Mouse (Mus musculus) cerebellum, postnatal 25 days (tissue): ENCODE results near the gene Olfr76.
"Not testable (repeated sequence)": the region's sequence is repeated elsewhere in the genome, so short reads cannot be mapped to it uniquely, and the experiment has no call there.

ENCODE experiments used
- DNase-seq, 2 experiments: peaks; one replicate each; pipeline ENCODE4 v3.0.0; 2021; ENCODE audit warnings: mixed read lengths in 2 of 2

The Olfr76 gene

DNA sequence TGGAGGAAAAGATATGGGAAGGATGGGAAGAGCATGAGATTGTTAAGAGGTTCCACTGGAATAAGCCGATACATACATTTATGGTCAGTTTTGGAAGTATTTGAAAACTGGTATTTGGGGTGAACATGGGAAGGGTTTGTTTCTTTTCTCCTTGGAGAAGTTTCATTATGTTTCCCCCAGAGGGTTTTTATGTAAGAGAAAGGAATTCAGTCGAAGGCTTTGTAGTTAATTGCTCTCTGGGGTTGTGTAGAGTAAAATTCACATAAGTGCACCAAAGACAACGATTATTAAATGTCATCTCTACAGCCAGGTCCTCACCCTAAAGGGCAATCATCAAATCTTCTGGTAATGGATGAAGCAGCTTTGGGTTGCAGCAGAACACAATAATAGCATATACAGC is at the start of gene Olfr76:
Gene Olfr76, minus strand, starts transcription at position 101 of the 400 bp plus-strand sequence.
- no peak for DNase-seq

DNA sequence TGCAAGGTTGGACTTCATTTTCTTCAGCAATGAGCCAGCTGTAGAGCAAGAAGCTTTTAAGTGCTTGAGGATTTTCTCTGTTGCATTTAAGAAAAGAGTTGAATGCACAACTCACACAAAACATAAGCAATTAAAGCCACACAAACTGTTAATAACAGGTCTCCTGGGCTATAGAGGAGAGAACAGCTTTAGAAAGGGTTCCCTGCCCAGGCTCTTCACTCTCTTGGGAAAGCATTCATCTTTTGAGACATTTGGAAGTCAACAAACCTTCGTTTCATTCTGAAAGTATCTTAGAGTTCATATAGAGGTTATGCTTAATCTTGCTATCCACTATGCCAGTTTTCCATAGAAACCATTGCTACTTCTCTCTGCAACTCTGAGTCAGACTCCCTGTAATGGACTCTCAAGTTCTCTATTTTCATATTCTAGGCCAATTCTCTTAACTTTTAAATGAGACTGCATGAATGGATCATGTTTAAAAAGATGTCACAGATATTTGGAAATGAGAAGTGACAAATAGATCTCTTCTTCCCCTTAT is 47.1 kb upstream of the Olfr76 start, which contains the start of gene Olfr1555-ps1:
Gene Olfr1555-ps1, minus strand, starts transcription at position 51 of the 538 bp plus-strand sequence.
- not testable (repeated sequence) for DNase-seq

DNA sequence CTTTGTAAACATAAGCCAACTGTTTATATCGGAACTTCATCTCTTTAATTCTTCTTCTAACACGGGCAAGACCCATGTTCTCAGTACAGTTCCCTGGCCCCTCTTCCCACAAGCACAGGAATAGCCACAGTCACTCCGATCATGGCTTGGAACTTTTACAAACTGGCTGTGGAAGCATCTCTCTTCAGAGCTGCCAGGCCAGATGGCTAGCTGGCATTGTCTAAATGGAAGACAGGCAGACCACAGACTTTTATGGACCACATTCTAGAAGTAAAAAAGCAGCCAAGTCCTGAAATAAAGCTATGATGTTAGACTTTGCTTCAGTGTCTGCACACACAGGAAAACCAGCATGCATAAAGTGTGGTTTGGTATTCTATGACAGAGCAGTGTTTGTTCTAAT is 22.4 kb upstream of the Olfr76 start:
- DNase-seq = peak; percentile 11 to 32

DNA sequence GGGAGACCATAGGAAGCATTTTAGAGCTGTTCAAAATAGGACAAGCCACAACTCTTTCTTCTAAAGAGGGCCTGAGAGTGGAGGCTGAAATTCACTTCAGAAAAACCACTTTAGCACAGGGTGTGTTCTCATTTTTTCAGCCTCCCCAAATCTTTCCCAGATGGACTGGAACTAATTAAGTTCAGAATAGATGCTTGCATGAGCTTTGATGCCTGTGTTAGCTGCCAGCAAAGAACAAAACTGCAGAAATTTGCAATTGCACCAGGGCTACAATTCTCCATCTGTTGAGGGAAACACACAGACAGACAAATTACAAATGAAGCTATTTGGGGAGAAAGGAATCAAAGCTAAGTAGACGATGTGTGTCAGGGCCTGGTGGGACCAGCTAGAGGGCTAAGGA is 20.4 kb upstream of the Olfr76 start:
- DNase-seq = no peak

DNA sequence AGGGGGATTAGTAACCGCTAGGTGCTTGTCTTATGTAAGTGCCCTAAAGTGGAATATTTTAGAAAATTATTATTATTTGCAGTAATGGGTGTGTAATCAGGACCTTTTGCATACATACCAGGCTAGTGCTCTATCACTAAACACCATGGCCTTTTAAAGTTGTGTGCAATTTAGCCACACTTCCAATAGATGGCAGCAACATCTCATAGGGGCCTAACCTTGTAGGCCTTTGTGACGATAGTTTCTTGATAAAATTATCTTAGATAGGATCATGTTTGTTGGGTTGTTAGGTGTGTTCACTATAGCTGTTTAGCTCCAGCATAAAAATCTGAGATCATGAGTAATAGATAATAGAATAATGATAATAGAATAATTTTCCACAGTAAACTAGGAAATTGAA is 11.3 kb upstream of the Olfr76 start:
- peak in 1 of 2 experiments; percentile 13 for DNase-seq

DNA sequence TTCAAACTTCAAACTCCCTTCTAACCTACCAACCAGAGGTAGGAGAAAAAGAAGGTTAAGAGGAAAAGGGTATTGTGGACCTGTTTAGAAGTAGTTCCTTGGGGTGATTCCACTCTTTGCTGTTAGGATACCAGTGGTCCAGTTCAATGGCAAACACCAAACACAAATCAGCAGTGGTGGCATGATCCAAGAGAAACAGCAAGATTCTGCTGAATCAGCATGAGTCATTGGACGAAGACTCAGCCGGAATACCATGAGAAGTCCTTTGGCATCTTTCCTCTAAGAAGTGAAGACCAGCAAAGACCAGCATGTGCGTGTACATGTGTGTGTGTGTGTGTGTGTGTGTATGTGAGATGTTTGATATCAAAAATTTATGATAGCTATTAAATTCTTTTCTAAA is 6.5 kb downstream of the Olfr76 start:
- DNase-seq = no peak

DNA sequence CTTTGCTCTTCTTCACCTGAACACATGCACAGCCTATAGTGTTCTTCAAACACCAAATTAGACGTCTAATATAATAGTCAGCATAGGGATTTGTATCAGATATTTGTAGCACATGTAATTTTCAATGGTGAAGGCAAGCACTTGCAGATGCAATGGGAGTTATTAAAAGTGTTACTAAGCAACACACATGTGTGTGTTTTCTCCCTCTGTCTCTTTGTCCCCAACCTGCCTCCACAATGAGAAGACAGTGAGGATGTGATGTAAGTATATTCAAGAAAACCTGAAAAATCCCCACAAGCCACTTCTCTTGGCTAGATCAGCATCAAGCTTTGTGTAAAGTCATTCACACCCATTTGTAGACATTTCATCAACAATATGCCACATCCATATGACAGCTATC is 7.2 kb downstream of the Olfr76 start, which contains the start of gene Olfr1428:
Gene Olfr1428, minus strand, starts transcription at position 101 of the 400 bp plus-strand sequence.
- no peak for DNase-seq

DNA sequence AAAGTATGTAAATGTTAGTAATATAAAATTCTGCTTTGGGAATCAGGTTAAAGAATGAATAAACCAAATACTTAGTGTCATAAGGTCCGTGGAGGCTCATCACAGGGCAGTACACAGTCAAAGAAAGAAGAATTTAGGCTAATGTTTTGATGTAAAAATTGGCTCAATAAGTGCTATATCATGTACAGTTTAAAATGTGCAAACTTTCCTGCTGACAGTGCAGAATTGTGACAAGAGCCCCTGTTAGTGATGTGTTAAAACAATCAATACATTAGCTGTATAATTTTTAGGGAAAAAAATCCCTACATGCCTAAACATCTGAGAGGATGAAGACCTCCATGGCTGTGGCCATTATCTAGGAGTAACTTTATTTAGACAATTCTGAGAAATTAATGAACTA is 9.2 kb downstream of the Olfr76 start:
- DNase-seq = no peak

DNA sequence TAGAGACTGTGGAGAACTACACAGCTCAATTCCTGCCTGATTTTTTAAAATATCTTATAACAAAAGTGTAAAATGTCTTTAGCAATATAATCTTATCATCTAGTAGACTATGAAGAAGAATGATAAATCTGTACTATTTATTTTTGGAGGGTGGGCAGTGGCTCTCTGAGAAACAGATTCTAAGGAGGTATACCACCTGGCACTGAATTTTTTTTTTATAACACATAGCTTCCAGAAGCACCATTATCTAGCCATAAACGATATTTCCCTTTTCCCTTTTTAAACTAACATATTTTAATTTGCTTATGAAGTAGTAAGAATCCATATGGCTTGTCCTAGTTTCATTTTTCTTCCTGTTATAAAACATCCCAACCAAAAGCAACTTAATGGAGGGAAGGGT is 18.5 kb downstream of the Olfr76 start:
- no peak for DNase-seq

DNA sequence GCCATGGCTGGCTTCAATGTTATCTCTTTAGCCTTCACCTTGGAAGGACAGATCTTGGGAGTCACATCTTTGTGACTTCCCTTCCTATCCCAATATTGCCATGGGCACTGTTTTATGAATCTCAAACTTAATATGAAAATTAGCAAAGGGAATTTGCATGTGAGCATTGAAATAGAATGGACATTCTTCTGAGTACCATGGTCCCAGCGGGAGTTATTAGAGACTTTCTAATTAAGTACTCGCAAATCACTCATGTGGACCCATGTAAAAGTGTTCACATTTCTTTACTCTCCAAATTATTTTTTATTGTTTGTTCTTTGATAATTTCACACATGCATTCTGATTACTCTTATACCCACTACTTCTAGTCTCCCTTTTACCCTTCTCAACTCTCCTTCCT is 19.8 kb downstream of the Olfr76 start, which contains the start of gene Olfr1427:
Gene Olfr1427, minus strand, starts transcription at position 101 of the 400 bp plus-strand sequence.
- DNase-seq = no peak

DNA sequence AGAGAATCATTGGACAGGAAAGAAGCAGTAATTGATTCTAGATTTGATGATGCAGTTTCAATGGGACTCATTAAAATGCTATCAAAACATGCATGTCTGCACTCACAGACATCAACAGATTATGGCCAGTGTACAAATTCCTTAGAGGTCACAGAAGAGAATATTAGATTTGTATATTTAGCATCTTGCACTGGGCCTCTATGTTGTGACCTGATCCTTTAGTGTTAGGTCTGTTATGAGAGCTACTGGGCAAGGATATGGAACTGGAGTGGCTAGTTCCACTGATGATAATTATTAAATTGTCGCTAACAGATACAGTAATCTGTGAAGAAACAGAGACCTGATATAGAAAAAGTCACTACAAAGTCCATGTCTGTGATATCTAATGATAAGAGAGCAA is 31.1 kb downstream of the Olfr76 start, which contains the start of gene Olfr1426:
Gene Olfr1426, minus strand, starts transcription at position 101 of the 400 bp plus-strand sequence.
- DNase-seq = no peak

DNA sequence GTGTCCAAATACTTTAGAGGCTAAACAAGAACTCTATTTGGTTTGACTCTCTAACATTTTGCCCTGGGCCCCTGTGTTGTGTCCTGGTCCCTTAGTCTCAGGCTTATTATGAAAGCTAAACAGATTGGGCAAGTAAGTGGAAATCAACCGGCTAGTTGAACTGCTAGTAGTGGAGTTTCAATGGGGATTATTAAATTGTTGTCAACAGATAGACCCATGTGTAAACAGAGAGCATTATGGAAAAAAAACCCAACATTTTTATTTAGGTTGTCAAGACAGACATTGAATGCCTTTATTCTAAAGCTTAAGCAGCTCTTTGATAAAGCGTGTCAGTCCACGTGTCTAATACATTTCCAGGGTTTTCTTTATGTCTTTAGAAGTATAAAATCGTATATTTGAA is 45.4 kb downstream of the Olfr76 start, which contains the start of gene Olfr1425:
Gene Olfr1425, minus strand, starts transcription at position 101 of the 400 bp plus-strand sequence.
- DNase-seq = not testable (repeated sequence)

DNA sequence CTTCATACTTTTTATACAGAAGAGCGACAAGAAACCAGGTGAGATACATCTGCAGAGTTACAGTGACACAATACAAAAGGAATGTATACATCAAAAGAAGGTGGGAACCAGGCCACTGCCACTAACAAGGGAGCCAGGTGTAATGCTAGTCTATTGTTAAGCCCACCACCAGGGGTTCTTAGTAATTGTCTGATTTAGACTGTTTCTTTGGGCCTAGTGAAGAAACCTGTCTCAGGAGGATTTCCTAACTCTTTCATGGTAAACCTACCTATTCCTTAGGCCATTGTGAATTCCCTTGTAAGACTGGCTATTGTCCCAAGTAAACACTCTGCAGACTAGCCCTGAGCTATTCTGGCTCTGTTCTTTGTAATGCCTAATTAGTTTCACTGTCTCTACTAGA is 53.5 kb downstream of the Olfr76 start:
- DNase-seq = not testable (repeated sequence)
